Mouse (Mus musculus) C2C12 (cell line): ENCODE results near the gene Kirrel3. TPM values are rescaled to one million over a fixed set of nuclear protein-coding genes. Genes with fewer than 3 reads are reported as not detected.

Experiments
- H3K27me3 ChIP-seq: one replicate; pipeline ENCODE4 v1.6.1; 2011; ENCODE audit not compliant: control insufficient read depth, insufficient read depth, insufficient read length
- H3K36me3 ChIP-seq: one replicate; pipeline ENCODE4 v1.6.1; 2011; ENCODE audit not compliant: control insufficient read depth, insufficient read depth
- H3K4me3 ChIP-seq: one replicate; pipeline ENCODE4 v1.5.1; 2011; ENCODE audit warnings: mild to moderate bottlenecking, control low read depth; ENCODE audit not compliant: poor library complexity, insufficient read depth, severe bottlenecking
- H3K79me2 ChIP-seq: one replicate; pipeline ENCODE4 v1.6.1; 2011; ENCODE audit not compliant: control insufficient read depth, insufficient read depth
- H3K79me3 ChIP-seq: one replicate; pipeline ENCODE4 v1.6.1; 2011; ENCODE audit warnings: low read depth, control low read depth
- H3ac ChIP-seq: one replicate; pipeline ENCODE3; 2011; ENCODE audit warnings: low read depth; ENCODE audit not compliant: control insufficient read depth, insufficient read length
- CEBPB ChIP-seq: IDR thresholded peaks from one replicate; pipeline ENCODE4 v1.6.1; 2011; ENCODE audit warnings: low read depth, mild to moderate bottlenecking, control low read depth, moderate library complexity
- CTCF ChIP-seq: IDR thresholded peaks from one replicate; pipeline ENCODE4 v1.5.1; 2011; ENCODE audit not compliant: control insufficient read depth, insufficient read depth, insufficient read length
- FOSL1 ChIP-seq: IDR thresholded peaks from one replicate; pipeline ENCODE4 v1.8.0; 2011; ENCODE audit warnings: mild to moderate bottlenecking, low read length; ENCODE audit not compliant: poor library complexity, insufficient read depth, severe bottlenecking
- MAX ChIP-seq: IDR thresholded peaks from one replicate; pipeline ENCODE4 v1.6.1; 2011; ENCODE audit warnings: mild to moderate bottlenecking, control low read depth
- MYOD1 ChIP-seq: IDR thresholded peaks from one replicate; pipeline ENCODE4 v1.6.1; 2011; ENCODE audit warnings: low read depth; ENCODE audit not compliant: control insufficient read depth, insufficient read length
- MYOG ChIP-seq: IDR thresholded peaks from one replicate; pipeline ENCODE4 v1.6.1; 2011; ENCODE audit not compliant: control insufficient read depth, insufficient read length; ENCODE audit errors: extremely low read depth
- USF1 ChIP-seq: IDR thresholded peaks from one replicate; pipeline ENCODE4 v1.6.1; 2011; ENCODE audit warnings: low read depth, mild to moderate bottlenecking, control low read depth, moderate library complexity
- polyA plus RNA-seq: library from polyadenylated mRNA; unstranded; fragments of >200 nt; fragmentation: generic; extraction: Trizol; gene quantifications from one replicate; pipeline ENCODE4 v1.2.1, GENCODE M21; 2012; ENCODE audit warnings: missing spikeins

Kirrel3 gene
- polyA plus RNA-seq, 1 experiment: 5.2 TPM

DNA sequence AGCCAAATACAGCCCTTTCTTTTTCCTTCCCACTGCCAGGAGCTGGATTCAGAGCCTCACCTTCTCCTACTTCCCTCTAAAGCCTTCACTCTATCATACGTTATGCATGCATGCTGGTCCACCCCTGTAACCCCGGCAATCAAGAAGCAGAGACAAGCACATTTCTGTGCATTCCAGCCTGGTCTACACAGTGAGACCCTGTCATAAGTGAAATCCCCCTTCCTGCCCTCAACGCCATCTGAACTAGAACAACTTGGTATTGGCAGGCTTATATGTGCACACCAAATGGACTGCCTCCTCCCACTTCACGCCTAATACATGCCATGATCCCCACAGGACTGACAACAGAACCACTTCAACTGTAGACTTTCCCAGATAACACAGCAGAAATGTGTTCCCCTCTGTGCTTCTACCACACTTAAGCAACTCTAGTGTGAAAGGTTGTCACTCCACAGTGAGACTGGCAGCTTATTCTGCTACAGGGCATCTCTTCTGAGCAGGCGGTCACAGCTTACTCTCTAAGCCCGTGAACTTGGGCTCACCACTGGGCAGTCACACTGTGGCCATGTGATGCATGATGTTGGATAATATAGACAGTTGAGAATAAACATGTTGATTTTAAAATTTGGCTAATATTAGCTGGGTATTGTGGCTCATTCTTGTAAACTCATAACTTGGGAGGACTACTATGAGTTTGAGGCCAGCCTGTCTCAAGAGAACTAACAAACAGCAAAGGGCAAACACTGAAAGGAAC lies 565.2 kb downstream of the Kirrel3 start:
- H3K4me3 ChIP-seq: no peak overlapping the region
- H3K27me3 ChIP-seq: no peaks in the 10 kb centered on the region
- H3K79me2 ChIP-seq: no peaks in the 10 kb centered on the region
- no peak overlapping the region for H3ac ChIP-seq
- no peak for TF ChIP-seq CTCF
- no peak for TF ChIP-seq MYOD1
- no peak for TF ChIP-seq MYOG
- no peak for TF ChIP-seq USF1
- TF ChIP-seq CEBPB: no peak
- TF ChIP-seq FOSL1: no peak
- TF ChIP-seq MAX: no peak
- H3K79me3 ChIP-seq: no peaks in the 10 kb centered on the region
- H3K36me3 ChIP-seq: peaks cover 50% of the 10 kb centered on the region

- TF ChIP-seq MYOG (no peak), MAX (no peak), FOSL1 (no peak), CTCF (no peak), USF1 (no peak), CEBPB (no peak), MYOD1 (no peak)
- Histone ChIP-seq H3ac (no peak overlapping the region), H3K27me3 (no peaks in the 10 kb centered on the region), H3K36me3 (peaks cover 49% of the 10 kb centered on the region), H3K79me3 (no peaks in the 10 kb centered on the region), H3K79me2 (peaks cover 4% of the 10 kb centered on the region), H3K4me3 (no peak overlapping the region)
Measured at GRCm38 (mm10) chr9:35051666-35052065, 566.0 kb downstream of the Kirrel3 start.

DNA sequence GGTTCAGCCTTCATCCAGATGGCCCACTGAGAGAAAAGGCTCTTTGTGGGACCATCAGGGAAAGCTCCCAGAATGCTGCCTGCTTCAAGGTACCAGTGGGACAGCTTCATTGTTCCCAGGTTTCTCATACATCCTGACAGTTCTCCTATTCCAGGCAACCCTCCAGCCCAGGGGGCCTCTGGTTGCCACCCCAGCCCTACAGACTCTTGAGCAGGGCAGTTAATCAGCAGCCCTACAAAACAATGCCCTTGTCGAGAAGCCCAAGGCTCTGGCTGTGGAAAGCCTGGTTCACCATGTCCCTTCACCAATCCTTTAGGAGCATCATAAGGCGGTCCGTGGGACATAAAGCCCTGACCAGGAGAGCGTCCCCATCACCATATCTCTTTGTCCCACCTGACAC lies 567.0 kb downstream of the Kirrel3 start:
- no peak overlapping the region for H3ac ChIP-seq
- H3K79me3 ChIP-seq: no peaks in the 10 kb centered on the region
- peaks cover 43% of the 10 kb centered on the region for H3K36me3 ChIP-seq
- TF ChIP-seq USF1: no peak
- TF ChIP-seq CEBPB: no peak
- TF ChIP-seq MYOD1: no peak
- no peak for TF ChIP-seq CTCF
- no peak for TF ChIP-seq MYOG
- TF ChIP-seq FOSL1: no peak
- no peak for TF ChIP-seq MAX
- H3K27me3 ChIP-seq: no peaks in the 10 kb centered on the region
- H3K4me3 ChIP-seq: no peak overlapping the region
- peaks cover 14% of the 10 kb centered on the region for H3K79me2 ChIP-seq

- Histone ChIP-seq H3ac (no peak overlapping the region), H3K79me2 (peaks cover 17% of the 10 kb centered on the region), H3K79me3 (peaks cover 2% of the 10 kb centered on the region), H3K36me3 (peaks cover 39% of the 10 kb centered on the region), H3K4me3 (no peak overlapping the region), H3K27me3 (no peaks in the 10 kb centered on the region)
- TF ChIP-seq CEBPB (no peak), MAX (no peak), FOSL1 (no peak), CTCF (no peak), MYOG (no peak), MYOD1 (no peak), USF1 (no peak)
Measured at GRCm38 (mm10) chr9:35053081-35053480, 567.4 kb downstream of the Kirrel3 start.

DNA sequence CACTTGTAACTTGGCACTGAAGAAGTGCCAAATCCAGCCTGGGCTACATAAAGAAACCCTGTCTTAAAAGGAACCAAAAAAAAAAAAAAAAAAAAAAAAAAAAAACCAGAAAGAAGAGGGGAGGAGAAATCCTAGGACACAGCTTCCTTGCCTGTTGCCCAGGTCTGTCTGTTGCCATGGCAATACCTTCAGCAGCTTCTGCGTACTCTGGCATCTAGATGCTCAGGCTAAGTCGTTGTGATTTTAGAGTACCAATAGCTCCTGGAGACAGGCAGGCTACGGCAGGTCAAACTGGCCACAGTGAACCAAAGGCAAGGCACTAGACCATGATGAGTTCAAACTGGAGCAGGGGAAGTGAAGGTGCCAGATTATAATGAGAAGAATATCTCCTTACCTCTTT lies 568.0 kb downstream of the Kirrel3 start:
- peaks cover 3% of the 10 kb centered on the region for H3K79me3 ChIP-seq
- TF ChIP-seq MYOD1 (no peak), USF1 (no peak), CTCF (no peak), MYOG (no peak), FOSL1 (no peak), CEBPB (no peak), MAX (no peak)
- no peak overlapping the region for H3ac ChIP-seq
- H3K36me3 ChIP-seq: peaks cover 34% of the 10 kb centered on the region
- no peak overlapping the region for H3K4me3 ChIP-seq
- H3K79me2 ChIP-seq: peaks cover 22% of the 10 kb centered on the region
- H3K27me3 ChIP-seq: no peaks in the 10 kb centered on the region

- no peak for TF ChIP-seq CEBPB
- TF ChIP-seq MYOG: no peak
- no peak for TF ChIP-seq USF1
- TF ChIP-seq FOSL1: no peak
- TF ChIP-seq MAX: no peak
- TF ChIP-seq MYOD1: no peak
- no peak for TF ChIP-seq CTCF
- peaks cover 10% of the 10 kb centered on the region for H3K79me3 ChIP-seq
- no peaks in the 10 kb centered on the region for H3K27me3 ChIP-seq
Measured at GRCm38 (mm10) chr9:35055528-35056330, 570.0 kb downstream of the Kirrel3 start.

More at GRCm38 (mm10) chr9:35055528-35056330, 570.0 kb downstream of the Kirrel3 start:
- Histone ChIP-seq H3ac (no peak overlapping the region), H3K79me2 (peaks cover 43% of the 10 kb centered on the region), H3K36me3 (peaks cover 25% of the 10 kb centered on the region), H3K4me3 (no peak overlapping the region)
